Mouse (Mus musculus) lung, postnatal 0 days (tissue): ENCODE measurements around the gene Atat1.

Experiments
- CTCF ChIP-seq: IDR thresholded peaks from 2 replicates; pipeline ENCODE4 v1.5.1; 2016; ENCODE audit warnings: antibody characterized with exemption, mild to moderate bottlenecking
- EP300 ChIP-seq: IDR thresholded peaks from 2 replicates; pipeline ENCODE4 v1.6.1; 2016; ENCODE audit warnings: antibody characterized with exemption, mild to moderate bottlenecking, control low read depth

DNA sequence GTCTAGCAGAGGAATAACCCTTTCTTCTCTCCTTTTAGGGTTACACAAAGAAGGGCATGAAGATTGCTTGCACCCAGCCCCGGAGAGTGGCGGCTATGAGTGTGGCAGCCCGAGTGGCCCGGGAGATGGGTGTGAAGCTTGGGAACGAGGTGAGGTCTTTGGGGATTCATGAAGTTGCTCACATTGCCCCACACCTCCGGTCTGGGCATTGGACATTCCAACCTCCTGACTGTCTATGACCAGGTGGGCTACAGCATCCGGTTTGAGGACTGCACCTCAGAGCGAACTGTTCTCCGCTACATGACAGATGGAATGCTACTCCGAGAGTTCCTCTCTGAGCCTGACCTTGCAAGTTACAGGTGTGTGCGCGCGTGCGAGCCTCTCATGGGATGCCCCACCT lies 26.1 kb downstream of the Atat1 start:
- TF ChIP-seq CTCF: no peak
- TF ChIP-seq EP300: no peak
